Comparison of ENCODE assay signal across 11 mouse cellular contexts in genomic region chr19:6465090-6465489, GRCm38 (mm10). TPM values are rescaled to one million over a fixed set of nuclear protein-coding genes. Genes with fewer than 3 reads are reported as not detected.
A peak's percentile ranks its signal among the peaks of the same experiment; 100 is the strongest.
DNase-seq lines count a peak whose midpoint lies in the region; ATAC-seq lines count a peak whose summit lies in the region.
"Had no signal": no experiment of that assay in that cellular context is flagged by ENCODE, and none has a peak within 500 bp of the region (broad histone marks: within the 10 kb centered on the region; RNA-seq: fewer than 3 reads in every experiment).

No protein-coding gene starts in this region.

- H3K9ac ChIP-seq in kidney, embryonic 15.5 days: no peak overlapping the region
- no peak overlapping the region for H3K9ac ChIP-seq in hindbrain, embryonic 16.5 days (ENCODE audit: low read depth, low read length)
- H3K9ac ChIP-seq: limb, embryonic 15.5 days had no signal

- DNase-seq in kidney, adult 18-20 months: no peak
- DNase-seq in embryonic facial prominence, embryonic 10.5 days (ENCODE audit: low spot score): peak; percentile 35
- DNase-seq in retina, embryonic 14.5 days (ENCODE audit: low spot score): peak; percentile 63
- DNase-seq in yolk sac, embryonic 10.5 days (ENCODE audit: low spot score): no peak
- no peak for DNase-seq in adrenal gland, postnatal 10 days
- DNase-seq in spleen, postnatal 36 days (ENCODE audit: low spot score in 2 of 2): no peak
- DNase-seq: adrenal gland, adult 2 months; lung, postnatal 14 days had no signal

- no peak overlapping the region for H3K4me3 ChIP-seq in kidney, embryonic 15.5 days (replicated peaks)
- no peak overlapping the region for H3K4me3 ChIP-seq in embryonic facial prominence, embryonic 10.5 days
- H3K4me3 ChIP-seq in hindbrain, embryonic 16.5 days (ENCODE audit: low read length): no peak overlapping the region
- H3K4me3 ChIP-seq: limb, embryonic 15.5 days had no signal

- H3K27ac ChIP-seq in kidney, embryonic 15.5 days: 0 out of 2 replicates have a peak overlapping the region, but pooled peaks have one; percentile 13
- H3K27ac ChIP-seq in embryonic facial prominence, embryonic 10.5 days (replicated peaks): no peak overlapping the region; the same call in 1 of the 2 replicates
- H3K27ac ChIP-seq in hindbrain, embryonic 16.5 days (ENCODE audit: low read depth, low read length): peak overlapping the region; percentile 72
- H3K27ac ChIP-seq: limb, embryonic 15.5 days had no signal

- H3K4me2 ChIP-seq in kidney, embryonic 15.5 days: no peak overlapping the region
- H3K4me2 ChIP-seq in hindbrain, embryonic 16.5 days (ENCODE audit: low read length): no peak overlapping the region
- H3K4me2 ChIP-seq: limb, embryonic 15.5 days had no signal

- no peaks in the 10 kb centered on the region for H3K27me3 ChIP-seq in kidney, embryonic 15.5 days
- peaks cover 15% of the 10 kb centered on the region for H3K27me3 ChIP-seq in embryonic facial prominence, embryonic 10.5 days (replicated peaks; ENCODE audit: low read depth, poor library complexity, severe bottlenecking)
- no peaks in the 10 kb centered on the region for H3K27me3 ChIP-seq in hindbrain, embryonic 16.5 days (replicated peaks; ENCODE audit: control insufficient read depth, insufficient read depth, low read length)

- peaks cover 31% of the 10 kb centered on the region for H3K4me1 ChIP-seq in kidney, embryonic 15.5 days
- H3K4me1 ChIP-seq in embryonic facial prominence, embryonic 10.5 days: peaks cover 47% of the 10 kb centered on the region
- H3K4me1 ChIP-seq in hindbrain, embryonic 16.5 days (ENCODE audit: control insufficient read depth, insufficient read depth, low read depth, low read length): peaks cover 24% of the 10 kb centered on the region

- WGBS in kidney, embryonic 15.5 days: 34% methylated on average over 5 of the region's 5 CpGs
- 33% methylated on average over 5 of the region's 5 CpGs for WGBS in embryonic facial prominence, embryonic 10.5 days
- WGBS in hindbrain, embryonic 16.5 days: 17% methylated on average over 5 of the region's 5 CpGs

- ATAC-seq in kidney, embryonic 15.5 days (replicated peaks; ENCODE audit: low FRiP score): peak; percentile 55; the same call in 1 of the 2 replicates
- peak; percentile 60 for ATAC-seq in hindbrain, embryonic 16.5 days

- H3K36me3 ChIP-seq in kidney, embryonic 15.5 days: no peaks in the 10 kb centered on the region
- no peaks in the 10 kb centered on the region for H3K36me3 ChIP-seq in embryonic facial prominence, embryonic 10.5 days (replicated peaks)
- no peaks in the 10 kb centered on the region; the same call in 1 of the 2 replicates for H3K36me3 ChIP-seq in hindbrain, embryonic 16.5 days (ENCODE audit: control insufficient read depth, insufficient read depth, low read length)
- H3K36me3 ChIP-seq: limb, embryonic 15.5 days had no signal

- H3K9me3 ChIP-seq in kidney, embryonic 15.5 days (replicated peaks): no peaks in the 10 kb centered on the region
- H3K9me3 ChIP-seq in embryonic facial prominence, embryonic 10.5 days: 0 out of 2 replicates have a peak, but pooled peaks cover 4% of the 10 kb centered on the region
- H3K9me3 ChIP-seq in hindbrain, embryonic 16.5 days (ENCODE audit: control insufficient read depth, low read length): no peaks in the 10 kb centered on the region
- H3K9me3 ChIP-seq: limb, embryonic 15.5 days had no signal

RNA-seq across cellular contexts. Expression of gene Nrxn2, which starts 46.6 kb away (rescaled TPM):
- polyA plus RNA-seq in kidney, embryonic 15.5 days (2015; fragmentation: Nextera tagmentation; extraction: Ambion mirVana): 6.3 TPM in 2 replicates
- polyA plus RNA-seq in embryonic facial prominence, embryonic 10.5 days (2016; fragmentation: Nextera tagmentation; extraction: Ambion mirVana): 1.9 TPM in 2 replicates
- 29.1 and 37.1 TPM in 2 replicates for polyA plus RNA-seq in hindbrain, embryonic 16.5 days (2015; fragmentation: Nextera tagmentation; extraction: Ambion mirVana)
- total RNA-seq in adrenal gland, postnatal 10 days (2021): 10 to 100 TPM in 1 of 2 experiments, 1 to 10 TPM in 1; 7.5 to 14.5 TPM

Comparison
In these comparisons a context has a peak if more than half of its experiments do, and no peak if none do; other contexts are left out.
1. DNase-seq: peak in embryonic facial prominence, embryonic 10.5 days (single experiment) and retina, embryonic 14.5 days (single experiment); none in kidney, adult 18-20 months (single experiment), yolk sac, embryonic 10.5 days (single experiment), adrenal gland, postnatal 10 days (single experiment) and spleen, postnatal 36 days (0 of 2).